Mouse (Mus musculus): ENCODE results near the gene Farsb. TPM values are rescaled to one million over a fixed set of nuclear protein-coding genes. Genes with fewer than 3 reads are reported as not detected.

The Farsb gene
- polyA plus RNA-seq, 1 experiment from 2014 or later = 146 TPM

DNA sequence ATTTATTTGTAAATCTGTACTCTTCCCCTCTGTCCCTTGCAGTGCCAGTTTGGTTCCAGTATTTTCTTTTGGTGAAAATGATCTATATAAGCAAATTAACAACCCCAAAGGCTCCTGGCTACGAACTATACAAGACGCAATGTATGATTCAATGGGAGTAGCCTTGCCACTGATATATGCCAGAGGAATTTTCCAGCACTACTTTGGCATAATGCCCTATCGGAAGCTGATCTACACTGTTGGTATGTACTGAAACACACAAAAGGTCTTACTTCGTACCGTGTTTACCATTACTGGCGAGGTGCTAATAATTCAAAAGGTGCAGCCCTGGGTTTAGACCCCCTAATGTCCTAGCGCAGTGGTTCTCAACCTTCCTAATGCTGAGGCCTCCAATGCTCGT, 40.3 kb upstream of the Farsb start:
- no peak for ATAC-seq (ENCODE audit: low FRiP score)
- no peaks in the 10 kb centered on the region for H3K9me3 ChIP-seq (ENCODE audit: control insufficient read depth, low read length)
- no peak for DNase-seq (ENCODE audit: low spot score)
- H3K27ac ChIP-seq (ENCODE audit: low read depth, low read length) = no peak overlapping the region
- H3K36me3 ChIP-seq (ENCODE audit: control insufficient read depth, insufficient read depth, low read length) = no peaks in the 10 kb centered on the region
- H3K4me2 ChIP-seq (replicated peaks; ENCODE audit: low read depth, low read length) = no peak overlapping the region
- no peak overlapping the region for H3K9ac ChIP-seq (ENCODE audit: low read depth, low read length)
- H3K27me3 ChIP-seq (ENCODE audit: control insufficient read depth, insufficient read depth, low read length) = no peaks in the 10 kb centered on the region
- WGBS = 92% methylated on average over 8 of the region's 8 CpGs
- H3K4me1 ChIP-seq (replicated peaks; ENCODE audit: control insufficient read depth, insufficient read depth, low read length) = no peaks in the 10 kb centered on the region
- no peak overlapping the region for H3K4me3 ChIP-seq (ENCODE audit: low read depth, low read length)

GRCm38 (mm10) chr1:78528356-78528755, 39.7 kb upstream of the Farsb start:
- no peaks in the 10 kb centered on the region for H3K27me3 ChIP-seq (ENCODE audit: control insufficient read depth, insufficient read depth, low read length)
- ATAC-seq (ENCODE audit: low FRiP score) = no peak
- H3K36me3 ChIP-seq (ENCODE audit: control insufficient read depth, insufficient read depth, low read length) = no peaks in the 10 kb centered on the region
- no peaks in the 10 kb centered on the region for H3K4me1 ChIP-seq (replicated peaks; ENCODE audit: control insufficient read depth, insufficient read depth, low read length)
- no peak overlapping the region for H3K4me2 ChIP-seq (replicated peaks; ENCODE audit: low read depth, low read length)
- DNase-seq (ENCODE audit: low spot score) = no peak
- H3K9me3 ChIP-seq (ENCODE audit: control insufficient read depth, low read length) = no peaks in the 10 kb centered on the region
- H3K4me3 ChIP-seq (ENCODE audit: low read depth, low read length) = no peak overlapping the region
- no peak overlapping the region for H3K9ac ChIP-seq (ENCODE audit: low read depth, low read length)
- WGBS = 87% methylated on average over 3 of the region's 3 CpGs
- H3K27ac ChIP-seq (ENCODE audit: low read depth, low read length) = no peak overlapping the region

DNA sequence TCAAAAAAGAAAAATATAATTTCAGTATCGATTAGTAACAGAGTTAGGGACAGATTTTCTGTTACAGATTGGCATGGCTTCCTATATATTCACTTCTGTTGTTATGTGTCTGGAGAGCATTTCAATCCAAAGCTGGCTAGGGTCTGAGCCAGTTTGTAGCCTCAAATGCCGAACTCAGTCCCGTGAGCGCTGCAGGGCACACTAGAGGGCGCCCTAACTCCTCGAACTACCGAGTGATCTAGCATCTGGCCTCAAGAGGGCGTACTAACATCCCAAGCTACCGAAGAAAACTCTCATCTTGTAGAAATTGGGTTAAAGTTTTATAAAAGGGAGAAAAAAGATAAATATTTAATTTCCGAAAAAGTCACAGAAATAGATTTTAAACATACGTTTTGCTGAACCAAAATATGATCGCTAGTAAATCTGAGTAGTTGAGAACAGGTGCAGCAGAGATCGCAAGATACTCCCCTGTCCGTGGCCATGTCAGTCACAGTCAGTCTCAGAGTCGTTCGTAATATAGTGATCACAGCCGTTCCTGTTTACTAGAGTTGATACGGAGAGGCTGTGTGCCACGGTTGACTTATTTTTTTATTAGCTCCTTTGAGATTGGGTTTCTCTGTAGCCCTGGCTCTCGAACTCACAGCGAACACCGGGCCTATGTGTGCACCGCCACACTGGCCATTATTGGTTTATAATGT, 36.6 kb upstream of the Farsb start:
- Histone ChIP-seq H3K27ac (ENCODE audit: low read depth, low read length) (no peak overlapping the region), H3K4me3 (ENCODE audit: low read depth, low read length) (no peak overlapping the region), H3K9ac (ENCODE audit: low read depth, low read length) (no peak overlapping the region), H3K36me3 (ENCODE audit: control insufficient read depth, insufficient read depth, low read length) (no peaks in the 10 kb centered on the region), H3K9me3 (ENCODE audit: control insufficient read depth, low read length) (no peaks in the 10 kb centered on the region), H3K27me3 (ENCODE audit: control insufficient read depth, insufficient read depth, low read length) (no peaks in the 10 kb centered on the region), H3K4me2 (replicated peaks; ENCODE audit: low read depth, low read length) (no peak overlapping the region), H3K4me1 (replicated peaks; ENCODE audit: control insufficient read depth, insufficient read depth, low read length) (no peaks in the 10 kb centered on the region)
- no peak for ATAC-seq (ENCODE audit: low FRiP score)
- DNase-seq (ENCODE audit: low spot score) = peak; percentile 82
- 49% methylated on average over 23 of the region's 23 CpGs for WGBS

DNA sequence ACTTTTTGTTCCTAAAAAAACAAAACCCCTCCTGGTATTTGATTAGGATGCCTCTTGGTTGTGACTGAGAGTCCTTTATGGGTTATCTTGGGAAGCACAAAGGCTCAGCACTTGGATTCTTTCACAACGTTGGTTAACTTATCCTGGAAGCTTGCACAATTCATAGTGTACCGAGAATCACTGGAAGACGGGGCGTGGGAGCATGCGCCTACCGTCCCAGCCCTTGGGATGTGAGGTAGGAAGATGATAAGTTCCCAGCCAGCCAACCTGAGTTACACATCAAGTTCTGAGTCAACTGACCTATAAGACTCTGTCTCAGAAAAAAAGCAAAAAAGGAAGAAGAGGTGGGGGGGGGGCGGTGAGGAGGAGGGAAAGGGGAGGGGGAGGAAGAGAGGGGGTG, 30.2 kb upstream of the Farsb start:
- no peaks in the 10 kb centered on the region for H3K4me1 ChIP-seq (replicated peaks; ENCODE audit: control insufficient read depth, insufficient read depth, low read length)
- no peak for DNase-seq (ENCODE audit: low spot score)
- ATAC-seq (ENCODE audit: low FRiP score) = no peak
- no peak overlapping the region for H3K4me2 ChIP-seq (replicated peaks; ENCODE audit: low read depth, low read length)
- no peaks in the 10 kb centered on the region for H3K36me3 ChIP-seq (ENCODE audit: control insufficient read depth, insufficient read depth, low read length)
- H3K9me3 ChIP-seq (ENCODE audit: control insufficient read depth, low read length) = no peaks in the 10 kb centered on the region
- H3K27ac ChIP-seq (ENCODE audit: low read depth, low read length) = no peak overlapping the region
- no peak overlapping the region for H3K9ac ChIP-seq (ENCODE audit: low read depth, low read length)
- 94% methylated on average over 6 of the region's 7 CpGs for WGBS
- no peaks in the 10 kb centered on the region for H3K27me3 ChIP-seq (ENCODE audit: control insufficient read depth, insufficient read depth, low read length)
- H3K4me3 ChIP-seq (ENCODE audit: low read depth, low read length) = no peak overlapping the region

DNA sequence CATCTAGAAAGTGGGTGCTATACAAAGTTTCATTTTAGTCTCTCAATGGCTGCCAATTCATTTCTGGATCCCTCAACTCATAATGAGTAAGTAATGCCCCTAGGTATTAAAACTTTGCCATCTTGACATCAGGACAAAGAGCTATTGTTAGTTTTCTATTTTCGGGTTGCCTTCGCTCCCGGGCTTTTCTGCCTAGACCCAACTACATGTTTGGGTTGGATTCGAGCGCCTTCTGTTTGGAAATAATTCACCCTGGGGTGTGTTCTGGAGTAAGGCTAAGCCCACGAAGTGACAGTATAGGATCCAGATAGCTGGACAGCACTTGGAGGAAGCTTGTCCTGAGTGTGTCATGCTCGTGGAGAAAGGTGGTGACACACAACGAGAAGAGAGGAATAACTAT, 24.1 kb upstream of the Farsb start:
- Histone ChIP-seq H3K9ac (ENCODE audit: low read depth, low read length) (no peak overlapping the region), H3K36me3 (ENCODE audit: control insufficient read depth, insufficient read depth, low read length) (no peaks in the 10 kb centered on the region), H3K4me3 (ENCODE audit: low read depth, low read length) (no peak overlapping the region), H3K27me3 (ENCODE audit: control insufficient read depth, insufficient read depth, low read length) (no peaks in the 10 kb centered on the region), H3K4me1 (replicated peaks; ENCODE audit: control insufficient read depth, insufficient read depth, low read length) (no peaks in the 10 kb centered on the region), H3K9me3 (ENCODE audit: control insufficient read depth, low read length) (no peaks in the 10 kb centered on the region), H3K4me2 (replicated peaks; ENCODE audit: low read depth, low read length) (no peak overlapping the region), H3K27ac (ENCODE audit: low read depth, low read length) (no peak overlapping the region)
- DNase-seq (ENCODE audit: low spot score) = no peak
- WGBS = 80% methylated on average over 8 of the region's 8 CpGs
- no peak for ATAC-seq (ENCODE audit: low FRiP score)

GRCm38 (mm10) chr1:78511621-78512160, 23.0 kb upstream of the Farsb start, which contains the start of gene BC035947:
Gene BC035947, minus strand, starts transcription at chr1:78512158.
- Histone ChIP-seq H3K9ac (ENCODE audit: low read depth, low read length) (peak within 1 kb of the TSS; percentile 49; the same call in 1 of the 2 replicates), H3K9me3 (ENCODE audit: control insufficient read depth, low read length) (no peaks in the 10 kb centered on the region), H3K36me3 (ENCODE audit: control insufficient read depth, insufficient read depth, low read length) (no peaks in the 10 kb centered on the region), H3K27ac (ENCODE audit: low read depth, low read length) (no peak within 1 kb of the TSS), H3K27me3 (ENCODE audit: control insufficient read depth, insufficient read depth, low read length) (no peaks in the 10 kb centered on the region), H3K4me1 (replicated peaks; ENCODE audit: control insufficient read depth, insufficient read depth, low read length) (no peaks in the 10 kb centered on the region), H3K4me3 (ENCODE audit: low read depth, low read length) (peak within 1 kb of the TSS; percentile 30), H3K4me2 (replicated peaks; ENCODE audit: low read depth, low read length) (peak within 1 kb of the TSS; percentile 46)
- WGBS = 5% methylated on average over 25 of the region's 25 CpGs
- DNase-seq (ENCODE audit: low spot score) (peak; percentile 51), ATAC-seq (ENCODE audit: low FRiP score) (peak; percentile 49)

DNA sequence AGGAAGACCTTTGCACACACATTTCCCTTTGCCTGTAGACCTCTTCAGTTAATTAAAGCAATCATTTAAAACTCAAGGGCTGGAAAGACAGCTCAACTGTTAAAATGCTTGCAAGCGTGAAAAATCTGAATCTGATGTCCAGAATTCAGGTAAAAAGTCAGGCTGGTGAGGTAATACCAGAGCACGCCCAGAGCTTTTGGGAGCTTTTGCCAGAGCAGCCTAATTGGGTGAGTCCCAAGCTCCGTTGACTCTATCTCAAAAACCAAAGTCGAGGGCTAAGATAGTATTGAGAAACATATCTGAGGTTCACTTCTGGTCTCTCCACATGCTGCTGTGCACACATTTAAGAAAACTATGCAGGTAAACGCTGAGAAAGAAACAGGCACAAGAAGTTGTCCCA, 22.2 kb upstream of the Farsb start, which contains the start of gene Mogat1:
Mogat1 (plus strand) TSS at position 130 of the 400 bp plus-strand sequence.
- ATAC-seq (ENCODE audit: low FRiP score) = no peak
- Histone ChIP-seq H3K27me3 (ENCODE audit: control insufficient read depth, insufficient read depth, low read length) (no peaks in the 10 kb centered on the region), H3K36me3 (ENCODE audit: control insufficient read depth, insufficient read depth, low read length) (no peaks in the 10 kb centered on the region), H3K9ac (ENCODE audit: low read depth, low read length) (peak within 1 kb of the TSS; percentile 49; the same call in 1 of the 2 replicates), H3K4me2 (replicated peaks; ENCODE audit: low read depth, low read length) (peak within 1 kb of the TSS; percentile 46), H3K4me1 (replicated peaks; ENCODE audit: control insufficient read depth, insufficient read depth, low read length) (no peaks in the 10 kb centered on the region), H3K4me3 (ENCODE audit: low read depth, low read length) (peak within 1 kb of the TSS; percentile 30), H3K9me3 (ENCODE audit: control insufficient read depth, low read length) (no peaks in the 10 kb centered on the region), H3K27ac (ENCODE audit: low read depth, low read length) (no peak within 1 kb of the TSS)
- 71% methylated on average over 5 of the region's 5 CpGs for WGBS
- DNase-seq (ENCODE audit: low spot score) = no peak

- no peak overlapping the region for H3K9ac ChIP-seq (ENCODE audit: low read depth, low read length)
- H3K9me3 ChIP-seq (ENCODE audit: control insufficient read depth, low read length) = no peaks in the 10 kb centered on the region
- no peaks in the 10 kb centered on the region for H3K4me1 ChIP-seq (replicated peaks; ENCODE audit: control insufficient read depth, insufficient read depth, low read length)
- no peaks in the 10 kb centered on the region for H3K36me3 ChIP-seq (ENCODE audit: control insufficient read depth, insufficient read depth, low read length)
- no peaks in the 10 kb centered on the region for H3K27me3 ChIP-seq (ENCODE audit: control insufficient read depth, insufficient read depth, low read length)
- H3K4me2 ChIP-seq (replicated peaks; ENCODE audit: low read depth, low read length) = no peak overlapping the region
- no peak for ATAC-seq (ENCODE audit: low FRiP score)
- H3K4me3 ChIP-seq (ENCODE audit: low read depth, low read length) = no peak overlapping the region
- WGBS = 71% methylated on average over 1 of the region's 1 CpGs
- H3K27ac ChIP-seq (ENCODE audit: low read depth, low read length) = no peak overlapping the region
- no peak for DNase-seq (ENCODE audit: low spot score)
Measured at GRCm38 (mm10) chr1:78507137-78507536, 18.4 kb upstream of the Farsb start.

GRCm38 (mm10) chr1:78502527-78502926, 13.8 kb upstream of the Farsb start:
- ATAC-seq (ENCODE audit: low FRiP score) = no peak
- H3K27ac ChIP-seq (ENCODE audit: low read depth, low read length) = no peak overlapping the region
- WGBS = 88% methylated on average over 6 of the region's 6 CpGs

More at GRCm38 (mm10) chr1:78502527-78502926, 13.8 kb upstream of the Farsb start:
- Histone ChIP-seq H3K9ac (ENCODE audit: low read depth, low read length) (no peak overlapping the region), H3K4me3 (ENCODE audit: low read depth, low read length) (no peak overlapping the region), H3K4me1 (replicated peaks; ENCODE audit: control insufficient read depth, insufficient read depth, low read length) (no peaks in the 10 kb centered on the region), H3K4me2 (replicated peaks; ENCODE audit: low read depth, low read length) (no peak overlapping the region), H3K27me3 (ENCODE audit: control insufficient read depth, insufficient read depth, low read length) (no peaks in the 10 kb centered on the region), H3K9me3 (ENCODE audit: control insufficient read depth, low read length) (no peaks in the 10 kb centered on the region), H3K36me3 (ENCODE audit: control insufficient read depth, insufficient read depth, low read length) (no peaks in the 10 kb centered on the region)
- DNase-seq (ENCODE audit: low spot score) = no peak

Measured in hindbrain, embryonic 11.5 days (tissue).